Mouse (Mus musculus) lung, embryonic 14.5 days (tissue): ENCODE data around the gene Extl1. TPM values are rescaled to one million over a fixed set of nuclear protein-coding genes. Genes with fewer than 3 reads are reported as not detected.
A peak's percentile ranks its signal among the peaks of the same experiment; 100 is the strongest.
"Not testable (repeated sequence)": the region's sequence is repeated elsewhere in the genome, so short reads cannot be mapped to it uniquely, and the experiment has no call there.

Experiments used
- ATAC-seq: fragments of 200-750 bp; cut with Nextera tagmentation; 2 replicates; pipeline ENCODE4 v1.8.0; 2017; ENCODE audit warnings: mild to moderate bottlenecking, moderate TSS enrichment, moderate library complexity; ENCODE audit not compliant: insufficient read depth
- DNase-seq: peaks from one replicate; pipeline ENCODE4 v3.0.0-alpha.2; 2015
- H3K27ac ChIP-seq: fragments of 300-500 bp; sonication (generic); 2 replicates; pipeline ENCODE4 v1.5.1; 2014; ENCODE audit warnings: low read depth, mild to moderate bottlenecking, moderate library complexity
- H3K27me3 ChIP-seq: fragments of 300-500 bp; sonication (generic); 2 replicates; pipeline ENCODE4 v1.6.1; 2014; ENCODE audit warnings: low read length, control low read depth; ENCODE audit not compliant: insufficient read depth
- H3K36me3 ChIP-seq: fragments of 300-500 bp; sonication (generic); 2 replicates; pipeline ENCODE4 v1.6.1; 2014; ENCODE audit warnings: control low read depth; ENCODE audit not compliant: insufficient read depth
- H3K4me1 ChIP-seq: fragments of 300-500 bp; sonication (generic); 2 replicates; pipeline ENCODE4 v1.6.1; 2014; ENCODE audit warnings: antibody characterized with exemption, control low read depth; ENCODE audit not compliant: insufficient read depth
- H3K4me2 ChIP-seq: fragments of 300-500 bp; sonication (generic); 2 replicates; pipeline ENCODE4 v1.6.1; 2014; ENCODE audit warnings: mild to moderate bottlenecking
- H3K4me3 ChIP-seq: fragments of 300-500 bp; sonication (generic); 2 replicates; pipeline ENCODE4 v1.5.1; 2014; ENCODE audit warnings: low read depth, low read length
- H3K9ac ChIP-seq: fragments of 300-500 bp; sonication (generic); 2 replicates; pipeline ENCODE4 v1.6.1; 2014
- H3K9me3 ChIP-seq: fragments of 300-500 bp; sonication (generic); 2 replicates; pipeline ENCODE4 v1.6.1; 2016; ENCODE audit warnings: low read depth, low read length, control low read depth
- CTCF ChIP-seq: IDR thresholded peaks from 2 replicates; pipeline ENCODE4 v1.5.1; 2016; ENCODE audit warnings: antibody characterized with exemption, low read depth
- WGBS: fragments of 180-500 bp; shearing (Covaris S2); extraction: QIAGEN DNeasy Blood & Tissue Kit; methylation state at CpG from one replicate; pipeline ENCODE4 v1.1.7; 2014; 5-methylcytosine and 5-hydroxymethylcytosine counted together
- polyA plus RNA-seq: library from polyadenylated mRNA; unstranded; fragments of >200 nt; fragmentation: Nextera tagmentation; extraction: Ambion mirVana; gene quantifications from 2 replicates; pipeline ENCODE4 v1.2.1, GENCODE M21; 2014

Extl1 gene
- polyA plus RNA-seq, 1 experiment from 2014 or later, result 3.7 TPM

DNA sequence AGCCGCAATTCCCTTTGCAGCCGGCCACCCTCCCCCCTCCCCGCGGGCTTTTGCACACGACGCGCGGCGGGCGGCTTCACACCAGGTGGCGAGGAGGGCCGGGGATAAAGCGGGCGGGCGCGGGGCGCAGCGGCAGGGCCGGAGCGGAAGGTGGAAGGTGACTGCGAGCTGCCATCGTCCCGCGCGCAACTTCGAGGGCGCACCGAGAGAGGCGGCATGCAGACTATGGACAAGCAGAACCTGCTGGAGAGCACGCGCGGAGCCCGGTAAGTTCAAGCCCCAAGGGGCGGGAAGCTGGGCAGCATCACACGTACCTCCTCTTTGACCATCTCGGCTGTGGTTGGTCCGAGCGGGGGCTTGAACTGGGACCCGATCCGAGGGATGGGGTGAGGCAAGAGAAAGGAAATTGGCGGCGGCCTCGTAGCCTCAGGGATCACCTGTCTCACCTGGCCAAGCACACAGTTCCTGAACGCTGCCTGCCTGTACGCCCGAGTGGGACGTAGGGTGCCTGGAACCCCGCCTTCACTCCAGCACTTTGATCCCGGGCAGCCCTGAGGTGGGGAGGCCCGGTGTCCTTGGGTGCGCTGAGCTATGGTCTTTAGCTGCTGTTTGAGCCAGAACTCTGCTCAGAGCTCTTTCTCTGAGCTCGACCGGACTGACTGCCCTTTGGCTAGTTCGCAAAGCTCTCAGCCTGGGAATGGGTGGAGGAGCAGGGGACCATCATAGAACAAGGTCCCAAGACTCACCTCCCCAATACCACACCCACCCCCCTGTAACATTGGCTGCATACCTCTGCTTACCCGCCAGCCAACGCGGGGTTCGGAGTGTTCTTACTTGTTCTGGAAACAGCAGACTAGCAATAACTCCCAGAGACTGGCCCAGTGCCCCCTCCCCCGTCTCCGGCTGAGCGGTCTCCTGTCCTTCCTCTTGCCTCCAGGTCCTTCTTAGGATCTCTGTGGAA, 40.3 kb downstream of the Extl1 start, which contains the start of gene Slc30a2:
Gene Slc30a2 (plus strand): TSS at position 111 of the 961 bp plus-strand sequence.
- Histone ChIP-seq H3K9ac (peak within 1 kb of the TSS; percentile 32; the same call in 1 of the 2 replicates), H3K27ac (no peak within 1 kb of the TSS), H3K27me3 (peaks cover 42% of the 10 kb centered on the region), H3K4me3 (peak within 1 kb of the TSS; percentile 27), H3K4me2 (peak within 1 kb of the TSS; percentile 58), H3K36me3 (no peaks in the 10 kb centered on the region), H3K4me1 (no peaks in the 10 kb centered on the region), H3K9me3 (no peaks in the 10 kb centered on the region)
- peak; percentile 20 for DNase-seq
- no peak for ATAC-seq
- no peak for TF ChIP-seq CTCF
- 2% methylated on average over 61 of the region's 61 CpGs for WGBS

DNA sequence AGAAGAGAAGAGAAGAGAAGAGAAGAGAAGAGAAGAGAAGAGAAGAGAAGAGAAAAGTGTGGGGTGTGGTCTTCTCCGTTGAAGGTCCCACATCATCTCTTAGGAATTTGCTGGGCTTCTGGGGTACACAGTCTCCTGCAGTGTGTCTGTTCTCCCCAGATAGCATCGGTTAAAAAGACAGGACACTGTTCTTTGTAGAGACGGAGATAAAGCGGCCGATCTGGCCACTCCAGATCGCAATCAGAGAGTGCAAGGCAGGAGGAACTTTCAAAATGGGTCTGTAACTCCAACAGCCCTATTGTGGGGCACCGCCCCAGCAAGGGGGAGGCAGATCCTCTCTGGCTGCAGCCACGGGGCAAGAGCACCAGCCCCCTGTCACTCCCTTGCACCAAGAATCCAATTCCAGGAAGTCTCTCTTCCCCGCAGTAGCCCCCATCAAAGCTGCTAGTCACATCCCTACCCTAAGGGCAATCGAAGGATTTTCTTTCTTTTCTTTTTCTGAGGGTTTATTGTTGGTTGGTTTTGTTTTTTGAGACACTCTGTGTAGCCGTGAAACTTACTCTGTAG, 41.4 kb downstream of the Extl1 start:
- Histone ChIP-seq H3K27ac (no peak overlapping the region), H3K4me2 (no peak overlapping the region), H3K9ac (no peak overlapping the region), H3K4me3 (no peak overlapping the region), H3K9me3 (no peaks in the 10 kb centered on the region), H3K27me3 (peaks cover 42% of the 10 kb centered on the region), H3K36me3 (no peaks in the 10 kb centered on the region), H3K4me1 (no peaks in the 10 kb centered on the region)
- WGBS, result 25% methylated on average over 11 of the region's 11 CpGs
- TF ChIP-seq CTCF, result no peak
- ATAC-seq (no peak), DNase-seq (no peak)

DNA sequence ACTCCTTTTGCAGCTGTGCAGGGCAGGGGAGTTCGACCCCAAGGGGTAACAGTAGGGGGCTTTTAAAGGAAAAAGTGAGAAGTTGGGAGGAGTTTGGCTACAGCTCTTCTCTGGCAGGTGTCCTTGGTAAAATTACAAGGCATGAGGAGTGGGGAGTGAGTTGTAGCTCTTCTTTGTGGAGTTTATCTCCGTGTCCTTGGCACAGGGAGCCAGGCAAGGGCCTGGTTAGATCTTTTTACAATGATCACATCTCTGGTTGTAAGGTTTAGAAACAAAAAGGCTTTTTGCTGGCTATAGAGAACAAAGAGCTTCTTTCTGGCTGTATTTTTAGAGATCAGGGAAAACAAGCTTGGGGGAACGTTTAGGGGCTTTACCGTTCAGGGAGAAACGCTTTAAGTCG, 42.4 kb downstream of the Extl1 start:
- not testable (repeated sequence) for H3K4me1 ChIP-seq, H3K9me3 ChIP-seq, H3K4me2 ChIP-seq, DNase-seq, H3K9ac ChIP-seq, H3K27ac ChIP-seq, H3K4me3 ChIP-seq, H3K36me3 ChIP-seq, ATAC-seq
- 75% methylated on average over 6 of the region's 6 CpGs for WGBS
- H3K27me3 ChIP-seq, result peaks cover 42% of the 10 kb centered on the region

DNA sequence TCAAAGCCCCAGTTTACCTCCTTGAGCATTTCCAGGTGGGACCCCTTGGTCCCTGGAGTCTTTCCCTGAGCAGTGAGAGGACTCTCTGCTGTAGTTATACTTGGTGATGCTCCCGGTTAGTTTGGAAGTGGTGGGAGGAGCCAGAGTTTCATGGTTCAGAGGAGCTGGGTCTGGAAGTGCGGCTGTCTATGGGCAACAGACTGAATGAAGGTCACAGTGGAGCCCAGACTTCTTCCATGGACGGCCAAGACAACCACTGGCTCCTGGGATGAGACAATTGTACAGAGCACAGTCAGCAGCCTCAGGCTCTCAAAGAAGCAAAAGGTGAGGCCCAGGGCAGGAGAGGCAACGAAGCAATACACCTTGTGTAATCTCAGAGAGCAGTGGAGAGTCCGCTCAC, 53.4 kb downstream of the Extl1 start:
- ATAC-seq (no peak), DNase-seq (no peak)
- TF ChIP-seq CTCF, result no peak
- Histone ChIP-seq H3K27me3 (no peaks in the 10 kb centered on the region), H3K4me2 (no peak overlapping the region), H3K4me1 (no peaks in the 10 kb centered on the region), H3K9me3 (no peaks in the 10 kb centered on the region), H3K36me3 (no peaks in the 10 kb centered on the region), H3K4me3 (no peak overlapping the region), H3K27ac (no peak overlapping the region), H3K9ac (no peak overlapping the region)
- WGBS, result 63% methylated on average over 5 of the region's 5 CpGs

DNA sequence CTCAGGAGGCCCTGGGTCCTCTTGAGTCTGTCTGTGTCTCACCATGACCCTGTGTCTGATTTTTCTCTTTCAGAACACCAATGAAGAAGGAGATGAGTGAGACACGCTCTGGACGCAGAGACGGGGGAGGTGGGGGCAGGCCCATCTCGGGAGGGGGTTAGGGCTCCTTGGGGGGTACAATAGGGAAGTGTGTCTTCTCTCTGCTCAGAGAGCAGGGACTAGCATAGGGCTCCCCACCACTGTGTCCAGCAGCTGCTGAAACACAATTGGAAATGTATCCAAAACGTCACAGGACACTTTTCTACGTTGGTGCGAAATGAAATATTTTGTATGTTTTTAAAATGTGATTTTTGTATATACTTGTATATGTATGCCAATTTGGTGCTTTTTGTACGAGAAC, 54.8 kb downstream of the Extl1 start:
- Histone ChIP-seq H3K36me3 (no peaks in the 10 kb centered on the region), H3K27me3 (no peaks in the 10 kb centered on the region), H3K9me3 (no peaks in the 10 kb centered on the region), H3K27ac (no peak overlapping the region), H3K9ac (no peak overlapping the region), H3K4me3 (no peak overlapping the region), H3K4me1 (no peaks in the 10 kb centered on the region), H3K4me2 (no peak overlapping the region)
- no peak for TF ChIP-seq CTCF
- DNase-seq, result peak; percentile 44
- ATAC-seq, result peak; percentile 75
- WGBS, result 48% methylated on average over 8 of the region's 8 CpGs

DNA sequence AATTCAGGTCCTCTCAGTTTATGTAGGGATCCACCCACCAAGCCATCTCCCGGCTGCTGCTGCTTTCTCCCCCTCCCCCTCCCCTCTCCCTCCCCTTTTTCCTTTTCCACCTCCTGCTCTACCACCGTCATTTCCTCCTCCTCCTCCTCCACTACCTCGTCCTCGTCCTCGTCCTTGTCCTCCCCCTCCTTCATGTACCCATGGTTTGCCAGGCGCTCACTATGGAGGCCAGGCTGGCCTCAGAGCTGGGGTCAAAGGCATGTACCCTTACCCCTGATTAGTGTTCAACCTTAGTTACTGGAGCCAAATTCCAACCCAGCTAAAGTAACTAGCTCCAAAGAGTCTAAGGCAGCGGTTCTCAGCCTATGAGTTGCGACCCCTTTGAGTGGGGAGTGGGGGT, 55.5 kb downstream of the Extl1 start:
- no peak for TF ChIP-seq CTCF
- no peak overlapping the region for H3K4me2 ChIP-seq
- H3K27ac ChIP-seq, result no peak overlapping the region
- ATAC-seq, result no peak
- 49% methylated on average over 8 of the region's 8 CpGs for WGBS
- DNase-seq, result no peak
- H3K4me1 ChIP-seq, result no peaks in the 10 kb centered on the region
- no peaks in the 10 kb centered on the region for H3K27me3 ChIP-seq
- no peaks in the 10 kb centered on the region for H3K9me3 ChIP-seq
- no peaks in the 10 kb centered on the region for H3K36me3 ChIP-seq
- no peak overlapping the region for H3K4me3 ChIP-seq
- H3K9ac ChIP-seq, result no peak overlapping the region

DNA sequence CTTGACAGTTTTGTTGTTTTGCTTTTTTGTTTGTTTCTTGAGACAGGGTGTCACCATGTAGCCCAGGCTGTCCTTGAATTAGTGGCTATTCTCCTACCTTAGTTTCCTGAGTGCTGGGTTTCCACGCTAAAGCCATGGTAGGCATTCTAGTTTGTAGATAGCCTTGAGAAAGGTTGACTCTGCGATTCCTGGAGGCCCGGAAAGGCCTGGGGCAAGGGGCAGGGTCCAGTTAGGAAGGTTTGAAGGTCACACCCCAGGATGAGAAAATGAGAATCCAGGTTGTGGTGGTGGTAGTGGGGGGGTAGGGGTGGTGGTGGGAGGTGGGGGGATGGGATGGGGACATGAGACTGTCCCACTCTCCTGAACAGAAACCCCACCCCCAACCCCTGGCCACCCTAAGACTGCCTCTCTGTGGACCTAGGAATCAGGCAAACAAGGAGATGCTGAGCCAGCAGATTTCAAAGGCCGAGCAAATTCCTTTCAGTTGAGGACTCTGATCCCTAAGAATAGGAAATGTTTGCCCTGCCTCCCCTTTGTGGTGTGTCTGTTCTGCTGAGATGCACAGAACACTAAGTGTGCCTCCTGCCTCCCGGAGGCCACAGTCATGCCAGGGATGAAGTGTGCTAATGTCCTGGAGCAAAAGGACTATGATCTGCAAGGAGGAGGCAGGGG, 56.7 kb downstream of the Extl1 start:
- no peak overlapping the region for H3K4me2 ChIP-seq
- no peak for ATAC-seq
- peak; percentile 39 for DNase-seq
- WGBS, result 55% methylated on average over 5 of the region's 5 CpGs
- no peaks in the 10 kb centered on the region for H3K9me3 ChIP-seq
- no peaks in the 10 kb centered on the region for H3K36me3 ChIP-seq
- H3K27me3 ChIP-seq, result no peaks in the 10 kb centered on the region
- H3K9ac ChIP-seq, result no peak overlapping the region
- no peak for TF ChIP-seq CTCF
- H3K27ac ChIP-seq, result no peak overlapping the region
- H3K4me3 ChIP-seq, result no peak overlapping the region
- H3K4me1 ChIP-seq, result no peaks in the 10 kb centered on the region
